Mouse (Mus musculus): ENCODE measurements at regions not wholly inside any gene's neighbourhood (a gene's known extent, or its start where the extent isn't known, plus 50 kb on each side); places are given as distances from the start of the nearest gene placed in this dataset.

GRCm38 (mm10) chr4:31366172-31366571, 597.7 kb upstream of the Map3k7 start:
- H3K27me3 ChIP-seq (replicated peaks; ENCODE audit: control insufficient read depth, insufficient read depth, low read length) = no peaks in the 10 kb centered on the region
- no peak overlapping the region for H3K4me3 ChIP-seq (ENCODE audit: low read depth, low read length)
- no peak for TF ChIP-seq CTCF (IDR thresholded peaks at IDR 0.05; ENCODE audit: low read depth)
- H3K36me3 ChIP-seq (ENCODE audit: control insufficient read depth, insufficient read depth) = no peaks in the 10 kb centered on the region
- no peaks in the 10 kb centered on the region for H3K9me3 ChIP-seq (ENCODE audit: control insufficient read depth)
- 50% methylated on average over 1 of the region's 1 CpGs for WGBS
- no peak overlapping the region for H3K9ac ChIP-seq (ENCODE audit: low read depth, low read length)
- H3K4me2 ChIP-seq (replicated peaks; ENCODE audit: low read depth) = no peak overlapping the region
- no peaks in the 10 kb centered on the region for H3K4me1 ChIP-seq (replicated peaks; ENCODE audit: control insufficient read depth, insufficient read depth, low read length)
- ATAC-seq = no peak
- no peak overlapping the region for H3K27ac ChIP-seq (ENCODE audit: low read depth, low read length)

- H3K9ac ChIP-seq (ENCODE audit: low read depth, low read length) = no peak overlapping the region
- H3K27me3 ChIP-seq (replicated peaks; ENCODE audit: control insufficient read depth, insufficient read depth, low read length) = no peaks in the 10 kb centered on the region
- H3K4me1 ChIP-seq (replicated peaks; ENCODE audit: control insufficient read depth, insufficient read depth, low read length) = no peaks in the 10 kb centered on the region
- no peak for TF ChIP-seq CTCF (IDR thresholded peaks at IDR 0.05; ENCODE audit: low read depth)
- H3K9me3 ChIP-seq (ENCODE audit: control insufficient read depth) = no peaks in the 10 kb centered on the region
- no peak overlapping the region for H3K4me3 ChIP-seq (ENCODE audit: low read depth, low read length)
- no peak for ATAC-seq
- no peak overlapping the region for H3K4me2 ChIP-seq (replicated peaks; ENCODE audit: low read depth)
- H3K27ac ChIP-seq (ENCODE audit: low read depth, low read length) = no peak overlapping the region
- no peaks in the 10 kb centered on the region for H3K36me3 ChIP-seq (ENCODE audit: control insufficient read depth, insufficient read depth)
- 73% methylated on average over 5 of the region's 5 CpGs for WGBS
These were observed 596.9 kb upstream of the Map3k7 start for GRCm38 (mm10) chr4:31367031-31367430.

- no peaks in the 10 kb centered on the region for H3K27me3 ChIP-seq (replicated peaks; ENCODE audit: control insufficient read depth, insufficient read depth, low read length)
- H3K4me1 ChIP-seq (replicated peaks; ENCODE audit: control insufficient read depth, insufficient read depth, low read length) = no peaks in the 10 kb centered on the region
- no peak overlapping the region for H3K4me3 ChIP-seq (ENCODE audit: low read depth, low read length)
- no peaks in the 10 kb centered on the region for H3K36me3 ChIP-seq (ENCODE audit: control insufficient read depth, insufficient read depth)
- H3K27ac ChIP-seq (ENCODE audit: low read depth, low read length) = no peak overlapping the region
- ATAC-seq = no peak
- no peak overlapping the region for H3K9ac ChIP-seq (ENCODE audit: low read depth, low read length)
- H3K4me2 ChIP-seq (replicated peaks; ENCODE audit: low read depth) = no peak overlapping the region
- 67% methylated on average over 7 of the region's 7 CpGs for WGBS
- no peaks in the 10 kb centered on the region for H3K9me3 ChIP-seq (ENCODE audit: control insufficient read depth)
- TF ChIP-seq CTCF (IDR thresholded peaks at IDR 0.05; ENCODE audit: low read depth) = no peak
These were observed 593.8 kb upstream of the Map3k7 start for GRCm38 (mm10) chr4:31370062-31370461.

GRCm38 (mm10) chr4:31381069-31381969, 582.6 kb upstream of the Map3k7 start:
- no peaks in the 10 kb centered on the region for H3K27me3 ChIP-seq (replicated peaks; ENCODE audit: control insufficient read depth, insufficient read depth, low read length)
- no peaks in the 10 kb centered on the region for H3K9me3 ChIP-seq (ENCODE audit: control insufficient read depth)
- no peak overlapping the region for H3K9ac ChIP-seq (ENCODE audit: low read depth, low read length)
- no peaks in the 10 kb centered on the region for H3K4me1 ChIP-seq (replicated peaks; ENCODE audit: control insufficient read depth, insufficient read depth, low read length)
- no peaks in the 10 kb centered on the region for H3K36me3 ChIP-seq (ENCODE audit: control insufficient read depth, insufficient read depth)
- no peak overlapping the region for H3K4me3 ChIP-seq (ENCODE audit: low read depth, low read length)
- no peak overlapping the region for H3K4me2 ChIP-seq (replicated peaks; ENCODE audit: low read depth)
- TF ChIP-seq CTCF (IDR thresholded peaks at IDR 0.05; ENCODE audit: low read depth) = no peak
- no peak for ATAC-seq
- 91% methylated on average over 8 of the region's 8 CpGs for WGBS
- H3K27ac ChIP-seq (ENCODE audit: low read depth, low read length) = no peak overlapping the region

GRCm38 (mm10) chr4:31392932-31393632, 570.8 kb upstream of the Map3k7 start:
- no peak overlapping the region for H3K27ac ChIP-seq (ENCODE audit: low read depth, low read length)
- 62% methylated on average over 4 of the region's 4 CpGs for WGBS
- no peak overlapping the region for H3K9ac ChIP-seq (ENCODE audit: low read depth, low read length)
- no peak overlapping the region for H3K4me3 ChIP-seq (ENCODE audit: low read depth, low read length)
- TF ChIP-seq CTCF (IDR thresholded peaks at IDR 0.05; ENCODE audit: low read depth) = no peak
- H3K27me3 ChIP-seq (replicated peaks; ENCODE audit: control insufficient read depth, insufficient read depth, low read length) = no peaks in the 10 kb centered on the region
- H3K4me2 ChIP-seq (replicated peaks; ENCODE audit: low read depth) = no peak overlapping the region
- ATAC-seq = no peak
- no peaks in the 10 kb centered on the region for H3K9me3 ChIP-seq (ENCODE audit: control insufficient read depth)
- H3K36me3 ChIP-seq (ENCODE audit: control insufficient read depth, insufficient read depth) = no peaks in the 10 kb centered on the region
- H3K4me1 ChIP-seq (replicated peaks; ENCODE audit: control insufficient read depth, insufficient read depth, low read length) = no peaks in the 10 kb centered on the region

DNA sequence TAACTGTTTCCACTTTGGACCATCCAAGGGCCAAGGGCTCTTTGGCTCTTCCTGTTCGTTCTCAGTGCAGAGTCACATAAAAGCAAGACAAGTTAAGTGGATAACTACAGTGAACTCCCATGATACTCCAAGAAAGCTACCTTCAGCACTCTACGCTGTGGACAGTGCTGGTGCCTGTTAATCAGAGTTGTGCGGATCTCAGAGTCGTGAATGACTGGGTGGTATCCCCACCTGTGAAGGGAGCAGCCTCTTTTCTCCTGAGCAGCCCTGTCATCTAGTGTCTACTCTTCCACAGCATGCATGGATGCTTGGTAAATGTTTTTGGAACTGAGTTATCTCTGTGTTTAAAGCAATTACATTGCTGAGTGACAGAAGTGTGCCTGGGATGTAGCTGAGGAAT, 568.4 kb upstream of the Map3k7 start:
- Histone ChIP-seq H3K36me3 (ENCODE audit: control insufficient read depth, insufficient read depth) (no peaks in the 10 kb centered on the region), H3K27ac (ENCODE audit: low read depth, low read length) (no peak overlapping the region), H3K4me1 (replicated peaks; ENCODE audit: control insufficient read depth, insufficient read depth, low read length) (no peaks in the 10 kb centered on the region), H3K9ac (ENCODE audit: low read depth, low read length) (no peak overlapping the region), H3K9me3 (ENCODE audit: control insufficient read depth) (no peaks in the 10 kb centered on the region), H3K4me2 (replicated peaks; ENCODE audit: low read depth) (no peak overlapping the region), H3K4me3 (ENCODE audit: low read depth, low read length) (no peak overlapping the region), H3K27me3 (replicated peaks; ENCODE audit: control insufficient read depth, insufficient read depth, low read length) (no peaks in the 10 kb centered on the region)
- TF ChIP-seq CTCF (IDR thresholded peaks at IDR 0.05; ENCODE audit: low read depth) = no peak
- WGBS = 51% methylated on average over 4 of the region's 4 CpGs
- no peak for ATAC-seq
